Mouse (Mus musculus): Measurements from ENCODE around the gene Myadml2. TPM values are rescaled to one million over a fixed set of nuclear protein-coding genes. Genes with fewer than 3 reads are reported as not detected.

The Myadml2 gene
- total RNA-seq (2012; rRNA removed): not detected in 2 replicates
- not detected for polyA plus RNA-seq (2012; ENCODE audit: insufficient read depth in 1 of 2, insufficient read length in 2 of 2, low read depth in 1 of 2, low replicate concordance in 2 of 2, missing spikeins in 1 of 2)

DNA sequence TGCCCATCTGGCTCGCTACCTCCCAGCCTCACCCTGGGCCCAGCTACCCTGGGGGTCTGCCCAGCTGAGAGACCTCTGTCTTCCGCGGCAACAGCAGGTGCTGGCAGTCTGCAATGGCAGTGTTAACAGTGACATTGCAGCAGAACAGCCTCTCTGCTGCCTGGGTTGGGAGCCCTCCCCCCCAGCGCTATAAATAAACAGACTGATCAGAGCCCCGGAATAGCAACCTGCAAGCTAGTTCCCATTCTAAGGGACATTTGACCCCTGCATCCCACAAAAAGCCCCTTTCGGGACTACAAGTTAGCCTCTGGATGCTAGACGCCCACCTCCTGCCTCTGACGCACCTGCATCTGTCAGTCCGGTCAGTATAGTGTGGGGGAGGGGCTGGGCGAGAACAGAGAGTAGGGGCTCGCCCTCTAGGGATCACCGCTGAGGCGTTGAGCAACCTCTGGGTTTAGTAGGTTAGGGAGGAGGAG is at the start of gene Myadml2:
Myadml2 (minus strand) TSS at position 158 of the 476 bp plus-strand sequence.
- no peak for DNase-seq (ENCODE audit: low read depth, low spot score)
- Histone ChIP-seq H3K27ac (ENCODE audit: control insufficient read depth, low read depth, low read length) (no peak within 1 kb of the TSS), H3K9me3 (replicated peaks; ENCODE audit: insufficient read depth, low read length) (no peaks in the 10 kb centered on the region), H3K79me2 (ENCODE audit: control insufficient read depth, insufficient read depth, low read length, poor library complexity) (no peaks in the 10 kb centered on the region), H3K36me3 (ENCODE audit: control insufficient read depth in 1 of 2, insufficient read depth in 2 of 2, low read length in 2 of 2) (peaks cover 0 to 5% of the 10 kb centered on the region in 2 experiments; a peak in 2 of 4 replicates), H3K27me3 (ENCODE audit: control insufficient read depth in 1 of 2, insufficient read depth in 2 of 2, low read length in 2 of 2) (no peaks in the 10 kb centered on the region; a peak in 1 of 4 replicates), H3K4me3 (ENCODE audit: control insufficient read depth in 1 of 2, insufficient read depth in 1 of 2, low read depth in 2 of 2, low read length in 2 of 2) (no peak within 1 kb of the TSS), H3K9ac (ENCODE audit: control insufficient read depth, low read depth, low read length, poor library complexity, severe bottlenecking) (no peak within 1 kb of the TSS), H3K4me1 (ENCODE audit: control insufficient read depth in 1 of 2, insufficient read depth in 2 of 2, low read length in 2 of 2) (peaks cover 4 to 7% of the 10 kb centered on the region in 2 experiments; a peak in 3 of 4 replicates)
- no peak for TF ChIP-seq POLR2A (IDR thresholded peaks at IDR 0.05; ENCODE audit: control insufficient read depth in 1 of 2, insufficient read depth in 1 of 2, low read depth in 1 of 2, low read length in 2 of 2, poor library complexity in 1 of 2)
- TF ChIP-seq USF1 (IDR thresholded peaks at IDR 0.05; ENCODE audit: low read depth, low read length): no peak
- TF ChIP-seq EP300 (IDR thresholded peaks at IDR 0.05; ENCODE audit: low read depth in 1 of 2, low read length in 2 of 2): no peak
- TF ChIP-seq RAD21 (IDR thresholded peaks at IDR 0.05; ENCODE audit: low read depth, low read length): no peak
- no peak for TF ChIP-seq GABPA (IDR thresholded peaks at IDR 0.05; ENCODE audit: low read depth, low read length)
- no peak for TF ChIP-seq CTCF (IDR thresholded peaks at IDR 0.05 in 2 of 3, conservative IDR thresholded peaks at IDR 0.05 in 1 of 3; ENCODE audit: control insufficient read depth in 1 of 3, insufficient read depth in 1 of 3, low read depth in 2 of 3, low read length in 3 of 3, poor library complexity in 1 of 3, severe bottlenecking in 1 of 3)
- no peak for TF ChIP-seq ETS1 (IDR thresholded peaks at IDR 0.05; ENCODE audit: low read depth, low read length)
- no peak for TF ChIP-seq JUND (IDR thresholded peaks at IDR 0.05; ENCODE audit: low read depth, low read length)
- TF ChIP-seq RCOR1 (IDR thresholded peaks at IDR 0.05; ENCODE audit: low read depth, low read length): no peak
- no peak for TF ChIP-seq NRF1 (IDR thresholded peaks at IDR 0.05; ENCODE audit: insufficient read depth, low read depth, low read length, poor library complexity, severe bottlenecking)

DNA sequence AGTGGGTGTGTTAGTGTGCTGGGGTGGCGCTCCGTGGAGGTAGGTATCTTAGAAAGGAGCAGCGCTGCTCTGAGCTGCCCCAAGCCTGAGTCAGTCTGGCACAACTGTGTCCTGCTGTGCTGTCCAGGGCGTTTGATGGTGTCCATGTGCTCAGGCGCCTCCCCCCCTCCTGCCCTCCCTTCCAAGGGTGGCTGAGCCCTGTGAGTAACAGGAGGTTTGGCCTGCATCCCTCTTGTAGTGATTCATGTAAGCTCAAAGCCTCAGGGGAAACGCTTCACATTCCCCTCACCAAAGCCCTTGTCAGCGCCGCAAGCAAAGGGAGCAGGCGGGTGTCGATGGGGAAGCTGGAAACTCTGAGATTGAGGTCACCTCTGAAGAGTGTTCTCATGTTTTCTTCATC is 49.8 kb upstream of the Myadml2 start:
- Histone ChIP-seq H3K9ac (ENCODE audit: control insufficient read depth, low read depth, low read length, poor library complexity, severe bottlenecking) (no peak overlapping the region), H3K36me3 (ENCODE audit: control insufficient read depth in 1 of 2, insufficient read depth in 2 of 2, low read length in 2 of 2) (no peaks in the 10 kb centered on the region; a peak in 1 of 4 replicates), H3K27me3 (ENCODE audit: control insufficient read depth in 1 of 2, insufficient read depth in 2 of 2, low read length in 2 of 2) (no peaks in the 10 kb centered on the region), H3K79me2 (ENCODE audit: control insufficient read depth, insufficient read depth, low read length, poor library complexity) (no peaks in the 10 kb centered on the region), H3K27ac (ENCODE audit: control insufficient read depth, low read depth, low read length) (no peak overlapping the region), H3K4me1 (ENCODE audit: control insufficient read depth in 1 of 2, insufficient read depth in 2 of 2, low read length in 2 of 2) (no peaks in the 10 kb centered on the region), H3K9me3 (replicated peaks; ENCODE audit: insufficient read depth, low read length) (no peaks in the 10 kb centered on the region), H3K4me3 (ENCODE audit: control insufficient read depth in 1 of 2, insufficient read depth in 1 of 2, low read depth in 2 of 2, low read length in 2 of 2) (no peak overlapping the region)
- no peak for DNase-seq (ENCODE audit: low read depth, low spot score)
- TF ChIP-seq MAZ (IDR thresholded peaks at IDR 0.05; ENCODE audit: low read depth, low read length): no peak
- TF ChIP-seq ZC3H11A (IDR thresholded peaks at IDR 0.05; ENCODE audit: low read depth, low read length): no peak
- no peak for TF ChIP-seq MAX (IDR thresholded peaks at IDR 0.05; ENCODE audit: low read length)
- TF ChIP-seq MAFK (IDR thresholded peaks at IDR 0.05; ENCODE audit: borderline replicate concordance, low read depth, low read length): no peak
- TF ChIP-seq NRF1 (IDR thresholded peaks at IDR 0.05; ENCODE audit: insufficient read depth, low read depth, low read length, poor library complexity, severe bottlenecking): no peak
- no peak for TF ChIP-seq EP300 (IDR thresholded peaks at IDR 0.05; ENCODE audit: low read depth in 1 of 2, low read length in 2 of 2)
- no peak for TF ChIP-seq POLR2A (IDR thresholded peaks at IDR 0.05; ENCODE audit: control insufficient read depth in 1 of 2, insufficient read depth in 1 of 2, low read depth in 1 of 2, low read length in 2 of 2, poor library complexity in 1 of 2)
- TF ChIP-seq ZMIZ1 (IDR thresholded peaks at IDR 0.05; ENCODE audit: low read depth, low read length): no peak
- no peak for TF ChIP-seq GABPA (IDR thresholded peaks at IDR 0.05; ENCODE audit: low read depth, low read length)
- TF ChIP-seq USF1 (IDR thresholded peaks at IDR 0.05; ENCODE audit: low read depth, low read length): no peak
- TF ChIP-seq BHLHE40 (IDR thresholded peaks at IDR 0.05; ENCODE audit: borderline replicate concordance, low read depth, low read length): no peak
- TF ChIP-seq UBTF (IDR thresholded peaks at IDR 0.05; ENCODE audit: borderline replicate concordance, insufficient read depth, low read depth, low read length): no peak
- no peak for TF ChIP-seq SIN3A (IDR thresholded peaks at IDR 0.05; ENCODE audit: low read length)

Data from MEL (cell line).